Mouse (Mus musculus) ES-E14 (cell line): Measurements from ENCODE around the gene Crabp2. TPM values are rescaled to one million over a fixed set of nuclear protein-coding genes. Genes with fewer than 3 reads are reported as not detected.

Source experiments
- DNase-seq: peaks from one replicate; pipeline ENCODE4 v3.0.0-alpha.2; 2013; ENCODE audit warnings: low read depth, low spot score
- H3K27ac ChIP-seq: 2 replicates; pipeline ENCODE4 v1.5.1; 2012; ENCODE audit warnings: low read depth, mild to moderate bottlenecking, low read length, moderate library complexity, mixed read lengths; ENCODE audit not compliant: poor library complexity, insufficient read depth, severe bottlenecking
- H3K36me3 ChIP-seq: 2 replicates; pipeline ENCODE4 v1.6.1; 2012; ENCODE audit warnings: mild to moderate bottlenecking, low read length, moderate library complexity, mixed read lengths; ENCODE audit not compliant: control insufficient read depth, poor library complexity, insufficient read depth, severe bottlenecking
- H3K4me1 ChIP-seq, 2 experiments: fragments of 150-350 bp in 1 of 2; sonication (generic) in 1 of 2; 2 replicates each; pipeline ENCODE4 v1.6.1; 2012; ENCODE audit warnings: low read length in 2 of 2, mild to moderate bottlenecking in 1 of 2, mixed read lengths in 1 of 2; ENCODE audit not compliant: control insufficient read depth in 2 of 2, insufficient read depth in 2 of 2, poor library complexity in 1 of 2
- H3K4me3 ChIP-seq, 2 experiments: fragments of 150-350 bp in 1 of 2; sonication (generic) in 1 of 2; 2 replicates each; pipeline ENCODE4 v1.5.1; 2012; ENCODE audit warnings: low read length in 2 of 2, low read depth in 1 of 2, mild to moderate bottlenecking in 1 of 2, mixed read lengths in 1 of 2; ENCODE audit not compliant: insufficient read depth in 1 of 2, poor library complexity in 1 of 2, severe bottlenecking in 1 of 2
- H3K9ac ChIP-seq: 2 replicates; pipeline ENCODE4 v1.6.1; 2012; ENCODE audit warnings: low read depth, mild to moderate bottlenecking, low read length, mixed read lengths; ENCODE audit not compliant: poor library complexity, insufficient read depth, severe bottlenecking
- H3K9me3 ChIP-seq: fragments of 150-350 bp; sonication (generic); 2 replicates; pipeline ENCODE4 v1.6.1; 2012; ENCODE audit warnings: low read depth, mild to moderate bottlenecking, low read length; ENCODE audit not compliant: control insufficient read depth, insufficient read depth
- CHD2 ChIP-seq: IDR thresholded peaks from 2 replicates; pipeline ENCODE4 v1.6.1; 2014; ENCODE audit warnings: mild to moderate bottlenecking, low read depth, low read length, inconsistent platforms
- HCFC1 ChIP-seq: IDR thresholded peaks from 2 replicates; pipeline ENCODE4 v1.6.1; 2012; ENCODE audit warnings: low read length, inconsistent platforms, borderline replicate concordance; ENCODE audit not compliant: insufficient read depth
- MAFK ChIP-seq: IDR thresholded peaks from 2 replicates; pipeline ENCODE4 v1.6.1; 2014; ENCODE audit warnings: mild to moderate bottlenecking, low read depth, low read length, inconsistent platforms; ENCODE audit not compliant: insufficient read depth
- ZC3H11A ChIP-seq: IDR thresholded peaks from 2 replicates; pipeline ENCODE4 v1.6.1; 2012; ENCODE audit warnings: low read depth, mild to moderate bottlenecking, inconsistent platforms, low read length, borderline replicate concordance
- ZNF384 ChIP-seq: IDR thresholded peaks from 2 replicates; pipeline ENCODE4 v1.6.1; 2012; ENCODE audit warnings: low read depth, low read length, inconsistent platforms
- in situ Hi-C, 2 experiments: fragments of 600-800 bp; cut with MboI; formaldehyde crosslinking; loops; one replicate each; pipeline ENCODE4 v1.15.1; 2025; ENCODE audit warnings: low sequenced_read_pairs in 2 of 2, inconsistent platforms in 1 of 2; ENCODE audit not compliant: unreplicated experiment in 2 of 2
- total RNA-seq: library from RNA; depleted of rRNA; stranded (reverse); fragments of 300-350 nt; gene quantifications from 2 replicates; pipeline ENCODE4 v1.2.3, GENCODE M21; 2012

Crabp2 gene
- total RNA-seq, 1 experiment: 19.7 TPM

GRCm38 (mm10) chr3:87930078-87930795 lies 18.2 kb upstream of the Crabp2 start, which contains the start of the genes Isg20l2 and Rrnad1:
TSS of gene Isg20l2 (plus strand) at chr3:87930314.
TSS of gene Rrnad1 (minus strand) at chr3:87930717.
- peak within 1 kb of the TSS; percentile 99 for H3K9ac ChIP-seq
- peak; percentile 95 for DNase-seq
- TF ChIP-seq ZC3H11A (no peak), MAFK (no peak), HCFC1 (peak; percentile 85)
- H3K36me3 ChIP-seq: peaks cover 32% of the 10 kb centered on the region
- H3K9me3 ChIP-seq: no peaks in the 10 kb centered on the region
- H3K4me1 ChIP-seq: peaks cover 2 to 5% of the 10 kb centered on the region in 2 experiments; a peak in 3 of 4 replicates
- H3K4me3 ChIP-seq: peak within 1 kb of the TSS; percentile 72 to 88
- in situ Hi-C loops: no loop called here
- H3K27ac ChIP-seq: peak within 1 kb of the TSS; percentile 82

GRCm38 (mm10) chr3:87934026-87934425 lies 14.4 kb upstream of the Crabp2 start:
- H3K9ac ChIP-seq: no peak overlapping the region
- no peak overlapping the region for H3K27ac ChIP-seq
- H3K4me1 ChIP-seq: peaks cover 2 to 9% of the 10 kb centered on the region in 2 experiments; a peak in 3 of 4 replicates
- in situ Hi-C loops: no loop called here
- peaks cover 43% of the 10 kb centered on the region for H3K36me3 ChIP-seq
- TF ChIP-seq MAFK (no peak), ZC3H11A (no peak), ZNF384 (no peak), CHD2 (no peak), HCFC1 (no peak)
- H3K9me3 ChIP-seq: no peaks in the 10 kb centered on the region
- DNase-seq: no peak
- H3K4me3 ChIP-seq: no peak overlapping the region

- no peak overlapping the region for H3K27ac ChIP-seq
These were observed 14.0 kb upstream of the Crabp2 start for GRCm38 (mm10) chr3:87934501-87934900.

GRCm38 (mm10) chr3:87935201-87935600 lies 13.3 kb upstream of the Crabp2 start:
- H3K9ac ChIP-seq: no peak overlapping the region
- in situ Hi-C loops: loop anchor here in 1 of 2 experiments (5.0 kb wide), 1 partner anchor 52 kb away; no protein-coding TSS in a partner anchor
- peaks cover 50% of the 10 kb centered on the region for H3K36me3 ChIP-seq
- H3K27ac ChIP-seq: no peak overlapping the region
- DNase-seq: no peak
- no peaks in the 10 kb centered on the region for H3K9me3 ChIP-seq
- TF ChIP-seq ZNF384: no peak
- no peak overlapping the region for H3K4me3 ChIP-seq
- peaks cover 2 to 9% of the 10 kb centered on the region in 2 experiments; a peak in 3 of 4 replicates for H3K4me1 ChIP-seq

More at GRCm38 (mm10) chr3:87934501-87934900, 14.0 kb upstream of the Crabp2 start:
- no peak for TF ChIP-seq ZC3H11A
- TF ChIP-seq MAFK: no peak
- no peak for TF ChIP-seq ZNF384
- TF ChIP-seq HCFC1: no peak
- no peak for TF ChIP-seq CHD2
- Histone ChIP-seq H3K9ac (no peak overlapping the region), H3K9me3 (no peaks in the 10 kb centered on the region), H3K4me1 (peaks cover 2 to 9% of the 10 kb centered on the region in 2 experiments; a peak in 3 of 4 replicates), H3K36me3 (peaks cover 47% of the 10 kb centered on the region), H3K4me3 (no peak overlapping the region)
- DNase-seq: no peak
- in situ Hi-C loops: no loop called here

- Histone ChIP-seq H3K9me3 (no peaks in the 10 kb centered on the region), H3K4me1 (peaks cover 2 to 9% of the 10 kb centered on the region in 2 experiments; a peak in 3 of 4 replicates), H3K4me3 (no peak overlapping the region), H3K27ac (no peak overlapping the region), H3K36me3 (peaks cover 53% of the 10 kb centered on the region), H3K9ac (no peak overlapping the region)
- peak; percentile 71 for DNase-seq
- TF ChIP-seq CHD2 (no peak), ZC3H11A (peak; percentile 86), MAFK (no peak)
- in situ Hi-C loops: loop anchor here in 1 of 2 experiments (5.0 kb wide), 1 partner anchor 52 kb away; no protein-coding TSS in a partner anchor
These were observed 12.7 kb upstream of the Crabp2 start for GRCm38 (mm10) chr3:87935776-87936175.
